Mouse (Mus musculus): ENCODE measurements around the gene Atp6v0b. TPM values are rescaled to one million over a fixed set of nuclear protein-coding genes. Genes with fewer than 3 reads are reported as not detected.

The Atp6v0b gene
- polyA plus RNA-seq, 1 experiment: 164 TPM

- no peaks in the 10 kb centered on the region for H3K4me1 ChIP-seq (ENCODE audit: control insufficient read depth, insufficient read depth, insufficient read length, low read length)
- no peak overlapping the region for H3K4me3 ChIP-seq (ENCODE audit: insufficient read depth, low read depth, low read length)
- H3K27ac ChIP-seq (replicated peaks; ENCODE audit: low read depth, low read length): no peak overlapping the region
These were observed 17.8 kb downstream of the Atp6v0b start for GRCm38 (mm10) chr4:117869317-117869716.

- Histone ChIP-seq H3K27ac (replicated peaks; ENCODE audit: low read depth, low read length) (no peak overlapping the region), H3K4me3 (ENCODE audit: insufficient read depth, low read depth, low read length) (no peak overlapping the region), H3K4me1 (ENCODE audit: control insufficient read depth, insufficient read depth, insufficient read length, low read length) (no peaks in the 10 kb centered on the region)
These were observed 19.3 kb downstream of the Atp6v0b start for GRCm38 (mm10) chr4:117867823-117868222.

DNA sequence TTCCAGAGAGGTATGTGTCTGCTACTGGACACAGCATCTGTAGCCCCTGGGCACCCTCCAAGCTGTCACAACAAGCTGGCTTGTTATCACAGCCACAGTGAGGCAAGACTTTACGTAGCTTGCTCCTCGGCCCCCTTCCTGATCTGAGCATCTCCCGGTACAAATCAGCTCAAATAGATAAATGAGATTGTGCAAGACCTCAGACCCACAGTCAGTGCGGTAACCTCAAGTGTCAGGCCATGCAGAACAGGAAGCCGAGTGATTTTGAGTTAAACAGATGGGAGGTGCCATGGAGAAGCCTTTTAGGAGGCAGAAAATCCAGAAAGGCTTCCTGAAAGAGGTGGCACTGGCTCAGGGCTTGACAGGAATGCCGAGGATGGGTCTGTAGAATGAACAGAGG is 20.1 kb downstream of the Atp6v0b start:
- Histone ChIP-seq H3K27ac (replicated peaks; ENCODE audit: low read depth, low read length) (no peak overlapping the region), H3K4me1 (ENCODE audit: control insufficient read depth, insufficient read depth, insufficient read length, low read length) (no peaks in the 10 kb centered on the region), H3K4me3 (ENCODE audit: insufficient read depth, low read depth, low read length) (no peak overlapping the region)

- Histone ChIP-seq H3K4me1 (ENCODE audit: control insufficient read depth, insufficient read depth, insufficient read length, low read length) (no peaks in the 10 kb centered on the region), H3K27ac (replicated peaks; ENCODE audit: low read depth, low read length) (no peak overlapping the region), H3K4me3 (ENCODE audit: insufficient read depth, low read depth, low read length) (no peak overlapping the region)
These were observed 21.1 kb downstream of the Atp6v0b start for GRCm38 (mm10) chr4:117866083-117866482.

GRCm38 (mm10) chr4:117862823-117863222 is 24.3 kb downstream of the Atp6v0b start:
- H3K4me1 ChIP-seq (ENCODE audit: control insufficient read depth, insufficient read depth, insufficient read length, low read length): no peaks in the 10 kb centered on the region

GRCm38 (mm10) chr4:117860570-117860969 is 26.6 kb downstream of the Atp6v0b start:
- Histone ChIP-seq H3K4me3 (ENCODE audit: insufficient read depth, low read depth, low read length) (no peak overlapping the region), H3K4me1 (ENCODE audit: control insufficient read depth, insufficient read depth, insufficient read length, low read length) (no peaks in the 10 kb centered on the region), H3K27ac (replicated peaks; ENCODE audit: low read depth, low read length) (no peak overlapping the region)

More at GRCm38 (mm10) chr4:117862823-117863222, 24.3 kb downstream of the Atp6v0b start:
- Histone ChIP-seq H3K27ac (replicated peaks; ENCODE audit: low read depth, low read length) (no peak overlapping the region), H3K4me3 (ENCODE audit: insufficient read depth, low read depth, low read length) (no peak overlapping the region)

- no peaks in the 10 kb centered on the region for H3K4me1 ChIP-seq (ENCODE audit: control insufficient read depth, insufficient read depth, insufficient read length, low read length)
- H3K27ac ChIP-seq (replicated peaks; ENCODE audit: low read depth, low read length): no peak overlapping the region
- H3K4me3 ChIP-seq (ENCODE audit: insufficient read depth, low read depth, low read length): no peak overlapping the region
These were observed 28.3 kb downstream of the Atp6v0b start for GRCm38 (mm10) chr4:117858794-117859193.

DNA sequence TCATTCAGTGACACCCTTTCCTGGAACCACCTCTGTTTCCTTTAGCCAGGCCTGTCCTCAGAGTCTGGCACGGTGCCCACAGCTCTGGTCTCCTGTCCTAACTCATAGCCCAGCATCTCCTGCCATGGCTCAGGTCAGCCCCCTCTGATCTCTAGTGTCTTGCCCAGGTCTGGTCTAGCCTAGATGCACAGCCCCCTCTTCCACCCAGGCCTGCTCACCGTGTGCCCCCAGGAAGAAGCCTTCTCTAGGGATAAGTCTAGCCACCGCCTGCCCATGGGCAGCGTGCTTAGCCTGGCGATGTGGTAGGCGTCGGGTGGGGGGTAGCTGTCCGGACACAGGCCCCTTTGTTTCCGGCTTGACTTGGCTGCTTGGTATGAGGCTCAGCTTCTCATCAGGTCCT is 32.0 kb downstream of the Atp6v0b start:
- Histone ChIP-seq H3K4me3 (ENCODE audit: insufficient read depth, low read depth, low read length) (no peak overlapping the region), H3K4me1 (ENCODE audit: control insufficient read depth, insufficient read depth, insufficient read length, low read length) (0 out of 2 replicates have a peak, but pooled peaks cover 2% of the 10 kb centered on the region), H3K27ac (replicated peaks; ENCODE audit: low read depth, low read length) (no peak overlapping the region)

DNA sequence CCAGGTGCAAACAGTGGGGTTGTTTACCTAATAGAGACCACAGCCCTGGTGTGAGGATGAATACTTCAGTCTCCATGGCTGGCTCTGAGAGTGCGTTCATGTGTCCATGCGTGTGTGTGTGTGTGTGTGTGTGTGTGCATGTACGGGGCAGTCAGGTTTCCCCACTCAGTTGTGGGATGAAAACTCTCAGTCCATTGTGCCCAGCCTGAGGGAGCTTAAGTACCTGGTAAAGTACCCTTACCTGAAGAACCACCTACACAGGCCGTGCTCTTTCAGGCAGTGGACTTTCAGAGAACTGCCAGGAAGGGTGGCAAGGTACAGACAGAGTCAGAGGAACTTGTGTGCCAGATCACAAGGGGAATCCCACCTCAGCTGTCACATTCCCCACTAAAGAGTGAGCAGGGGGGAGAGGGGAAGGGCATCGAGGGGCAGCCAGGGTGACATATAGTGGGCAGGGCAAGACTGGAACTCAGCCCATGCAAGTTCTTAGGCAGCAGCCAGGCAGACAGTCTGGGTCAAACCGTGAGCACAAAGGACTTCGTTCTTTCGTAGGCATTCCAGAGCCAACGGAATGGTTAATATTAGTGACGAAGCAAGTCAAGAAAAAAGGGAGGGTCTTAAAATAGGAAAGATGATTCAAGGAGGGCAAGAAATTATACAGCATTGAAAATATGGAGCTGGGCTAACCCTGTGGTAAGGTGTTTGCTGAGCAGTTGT is 34.8 kb downstream of the Atp6v0b start:
- H3K4me3 ChIP-seq (ENCODE audit: insufficient read depth, low read depth, low read length): no peak overlapping the region
- no peak overlapping the region for H3K27ac ChIP-seq (replicated peaks; ENCODE audit: low read depth, low read length)
- H3K4me1 ChIP-seq (ENCODE audit: control insufficient read depth, insufficient read depth, insufficient read length, low read length): 0 out of 2 replicates have a peak, but pooled peaks cover 2% of the 10 kb centered on the region

- no peak overlapping the region for H3K4me3 ChIP-seq (ENCODE audit: insufficient read depth, low read depth, low read length)
- no peak overlapping the region for H3K27ac ChIP-seq (replicated peaks; ENCODE audit: low read depth, low read length)
- H3K4me1 ChIP-seq (ENCODE audit: control insufficient read depth, insufficient read depth, insufficient read length, low read length): 0 out of 2 replicates have a peak, but pooled peaks cover 2% of the 10 kb centered on the region
These were observed 36.3 kb downstream of the Atp6v0b start for GRCm38 (mm10) chr4:117850871-117851270.

- H3K4me1 ChIP-seq (ENCODE audit: control insufficient read depth, insufficient read depth, insufficient read length, low read length): 0 out of 2 replicates have a peak, but pooled peaks cover 2% of the 10 kb centered on the region
- H3K4me3 ChIP-seq (ENCODE audit: insufficient read depth, low read depth, low read length): no peak overlapping the region
- H3K27ac ChIP-seq (replicated peaks; ENCODE audit: low read depth, low read length): no peak overlapping the region
These were observed 37.0 kb downstream of the Atp6v0b start for GRCm38 (mm10) chr4:117850176-117850575.

DNA sequence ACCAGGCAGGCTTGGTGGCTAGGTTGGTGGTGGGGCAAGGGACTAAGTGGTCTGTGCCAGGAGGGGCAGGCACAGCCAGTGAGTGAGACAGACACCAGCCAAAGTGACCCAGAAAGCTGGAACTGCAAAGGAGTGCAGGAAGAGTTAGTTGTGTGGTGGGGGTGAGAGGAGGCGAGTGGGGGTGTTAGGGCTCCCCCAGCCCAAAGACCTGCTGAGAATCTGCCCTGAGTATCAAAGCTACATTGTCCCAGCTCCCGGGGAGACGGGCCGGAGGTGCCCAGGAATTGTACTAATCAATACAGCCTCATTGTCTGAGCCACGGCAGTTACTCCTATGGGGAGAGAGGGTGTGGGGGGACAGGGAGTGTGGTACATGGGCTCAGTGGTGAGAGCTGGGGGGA is 37.6 kb downstream of the Atp6v0b start:
- H3K4me3 ChIP-seq (ENCODE audit: insufficient read depth, low read depth, low read length): no peak overlapping the region
- no peak overlapping the region for H3K27ac ChIP-seq (replicated peaks; ENCODE audit: low read depth, low read length)
- H3K4me1 ChIP-seq (ENCODE audit: control insufficient read depth, insufficient read depth, insufficient read length, low read length): 0 out of 2 replicates have a peak, but pooled peaks cover 2% of the 10 kb centered on the region

GRCm38 (mm10) chr4:117849063-117849462 is 38.1 kb downstream of the Atp6v0b start:
- H3K4me1 ChIP-seq (ENCODE audit: control insufficient read depth, insufficient read depth, insufficient read length, low read length): 0 out of 2 replicates have a peak, but pooled peaks cover 2% of the 10 kb centered on the region
- no peak overlapping the region for H3K27ac ChIP-seq (replicated peaks; ENCODE audit: low read depth, low read length)
- H3K4me3 ChIP-seq (ENCODE audit: insufficient read depth, low read depth, low read length): no peak overlapping the region

DNA sequence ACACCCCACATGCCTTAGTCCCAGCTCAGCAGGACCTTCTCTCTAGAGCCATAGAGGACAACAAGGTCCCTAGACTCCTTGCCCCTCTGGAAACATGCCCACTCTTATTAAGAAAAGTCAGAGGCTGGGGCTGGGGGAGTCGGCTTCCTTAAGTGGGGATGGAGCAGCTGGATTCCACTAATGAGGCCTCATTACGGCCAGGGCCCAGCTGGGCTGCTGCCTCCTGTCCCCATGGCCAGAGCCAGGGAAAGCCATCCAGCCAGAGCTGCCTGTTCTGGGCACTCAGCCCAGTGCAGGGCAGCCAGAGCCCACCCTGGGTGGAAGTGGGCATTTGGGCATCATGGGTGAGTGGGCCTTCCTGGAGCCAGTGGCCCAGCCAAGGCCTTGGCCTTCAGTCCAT is 40.1 kb downstream of the Atp6v0b start:
- Histone ChIP-seq H3K4me3 (ENCODE audit: insufficient read depth, low read depth, low read length) (no peak overlapping the region), H3K4me1 (ENCODE audit: control insufficient read depth, insufficient read depth, insufficient read length, low read length) (0 out of 2 replicates have a peak, but pooled peaks cover 2% of the 10 kb centered on the region), H3K27ac (replicated peaks; ENCODE audit: low read depth, low read length) (no peak overlapping the region)

DNA sequence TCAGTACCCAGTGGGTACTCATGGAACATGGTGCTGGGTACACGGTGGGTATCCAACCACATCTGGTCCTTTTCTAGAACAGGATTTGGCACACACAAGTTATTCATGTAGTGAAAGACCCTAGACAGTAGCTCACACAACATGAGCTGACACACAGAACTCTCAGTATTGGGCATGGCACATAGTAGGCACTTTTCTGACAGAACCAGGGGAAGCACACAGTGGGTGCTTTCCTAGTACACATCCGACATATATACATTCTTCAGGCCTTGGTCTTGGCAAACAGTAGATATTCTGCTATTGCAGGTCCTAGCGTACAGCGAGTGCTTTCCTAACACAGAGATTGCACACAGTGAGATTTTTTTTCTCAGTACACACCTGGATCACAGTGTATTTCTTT is 40.9 kb downstream of the Atp6v0b start:
- Histone ChIP-seq H3K27ac (replicated peaks; ENCODE audit: low read depth, low read length) (no peak overlapping the region), H3K4me3 (ENCODE audit: insufficient read depth, low read depth, low read length) (no peak overlapping the region), H3K4me1 (ENCODE audit: control insufficient read depth, insufficient read depth, insufficient read length, low read length) (0 out of 2 replicates have a peak, but pooled peaks cover 2% of the 10 kb centered on the region)

DNA sequence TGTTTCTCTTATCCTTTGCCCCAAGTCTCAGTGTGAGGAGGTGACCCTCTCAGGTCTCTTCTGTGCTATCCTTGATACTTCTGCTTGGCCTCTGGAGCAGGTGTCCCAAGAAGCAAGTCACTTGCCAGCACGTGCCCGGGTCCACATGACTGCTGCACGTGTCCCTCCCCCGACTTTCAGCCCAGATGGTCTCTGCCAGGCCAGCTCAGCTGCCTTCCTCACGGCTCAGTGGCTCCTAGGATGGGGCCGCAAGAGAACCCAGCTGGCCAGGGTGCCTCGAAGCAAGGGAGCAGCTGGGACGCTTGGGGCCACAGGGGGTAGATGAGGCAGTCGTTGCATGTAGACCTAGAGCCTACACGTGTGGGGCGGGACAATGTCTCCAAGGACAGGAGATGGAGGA is 41.8 kb downstream of the Atp6v0b start:
- H3K4me1 ChIP-seq (ENCODE audit: control insufficient read depth, insufficient read depth, insufficient read length, low read length): no peaks in the 10 kb centered on the region
- H3K4me3 ChIP-seq (ENCODE audit: insufficient read depth, low read depth, low read length): no peak overlapping the region

More for the DNA sequence above, 41.8 kb downstream of the Atp6v0b start:
- H3K27ac ChIP-seq (replicated peaks; ENCODE audit: low read depth, low read length): no peak overlapping the region

Measured in brown adipose tissue, adult 24 weeks (tissue).